Mouse (Mus musculus) small intestine, adult 2 months (tissue): ENCODE measurements at regions not wholly inside any gene's neighbourhood (a gene's known extent, or its start where the extent isn't known, plus 50 kb on each side); places are given as distances from the start of the nearest gene placed in this dataset.

Experiments
- CTCF ChIP-seq: fragments of 200-500 bp; IDR thresholded peaks from 2 replicates; pipeline ENCODE4 v1.5.1; 2012; ENCODE audit warnings: low read depth, mild to moderate bottlenecking, control low read depth, inconsistent platforms, low read length, moderate library complexity, mixed read lengths; ENCODE audit not compliant: insufficient replicate concordance, insufficient read length; ENCODE audit errors: extremely low read depth
- POLR2A ChIP-seq: fragments of 200-500 bp; IDR thresholded peaks from 2 replicates; pipeline ENCODE4 v1.6.1; 2012; ENCODE audit warnings: low read depth, mild to moderate bottlenecking, control low read depth, inconsistent platforms, low read length, moderate library complexity

GRCm38 (mm10) chrX:50591477-50591876, 163.2 kb upstream of the Olfr1324 start:
- TF ChIP-seq CTCF (no peak), POLR2A (no peak)
